Mouse (Mus musculus) adrenal gland, adult 18-20 months (tissue): ENCODE data around the gene 1700074P13Rik. TPM values are rescaled to one million over a fixed set of nuclear protein-coding genes. Genes with fewer than 3 reads are reported as not detected.
"Not testable (repeated sequence)": the region's sequence is repeated elsewhere in the genome, so short reads cannot be mapped to it uniquely, and the experiment has no call there.

ENCODE experiments used
- DNase-seq, 2 experiments: peaks; one replicate each; pipeline ENCODE4 v3.0.0; 2021 to 2022; ENCODE audit warnings: low spot score in 2 of 2
- long read RNA-seq, 2 experiments: library from polyadenylated mRNA; stranded (forward); transcript quantifications; one replicate each; pipeline ENCODE4 v2.0.0; 2021
- total RNA-seq, 2 experiments: library from RNA; stranded (reverse); gene quantifications; 1 replicate in 1 of 2; 2 replicates in 1 of 2; pipeline ENCODE4 v1.2.3; 2021

Gene 1700074P13Rik
- not detected for total RNA-seq
- long read RNA-seq, experiment 1, result 0 reads
- long read RNA-seq, experiment 2, result 0 reads

DNA sequence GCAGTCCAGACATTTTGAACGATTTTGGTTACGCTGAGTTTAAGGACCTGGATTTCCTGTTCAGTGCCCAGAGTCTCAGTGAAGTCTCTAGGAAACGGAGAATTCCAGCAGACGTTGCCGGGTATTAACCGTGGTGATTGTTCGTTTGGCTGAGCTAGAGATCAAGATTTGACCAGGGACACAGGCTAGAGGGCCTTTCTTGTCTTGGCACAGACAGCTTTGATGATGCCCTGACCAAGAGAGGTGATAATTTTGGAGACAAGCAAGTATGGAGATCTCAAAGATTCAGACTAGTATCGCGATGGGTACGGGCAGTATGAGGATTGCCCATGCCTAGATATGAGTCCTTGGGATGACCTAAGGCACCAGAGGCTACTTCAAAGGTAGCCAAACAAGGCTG lies at the start of gene 1700074P13Rik:
Gene 1700074P13Rik (minus strand): TSS at position 101 of the 400 bp plus-strand sequence.
- no peak for DNase-seq

DNA sequence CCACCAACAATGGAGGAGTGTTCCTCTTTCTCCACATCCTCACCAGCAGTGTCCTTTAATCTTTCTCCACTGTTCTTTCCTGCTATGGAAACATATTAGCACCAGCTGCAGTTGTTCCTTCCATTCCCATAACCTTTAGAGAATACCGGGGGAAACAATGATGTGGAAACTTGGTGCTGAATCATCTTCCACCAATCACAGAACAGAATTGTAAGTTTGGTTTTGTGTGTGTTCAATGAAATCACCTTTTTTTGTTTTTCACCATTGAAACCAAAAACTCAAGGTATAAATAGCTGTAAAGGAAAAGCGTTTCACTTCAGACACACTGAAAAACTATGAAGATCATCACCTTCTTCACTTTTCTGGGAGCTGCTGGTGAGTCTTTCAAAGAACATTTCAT lies 24.1 kb upstream of the 1700074P13Rik start, which contains the start of gene 1810009J06Rik:
Gene 1810009J06Rik (plus strand): TSS at position 301 of the 400 bp plus-strand sequence.
- not testable (repeated sequence) for DNase-seq

DNA sequence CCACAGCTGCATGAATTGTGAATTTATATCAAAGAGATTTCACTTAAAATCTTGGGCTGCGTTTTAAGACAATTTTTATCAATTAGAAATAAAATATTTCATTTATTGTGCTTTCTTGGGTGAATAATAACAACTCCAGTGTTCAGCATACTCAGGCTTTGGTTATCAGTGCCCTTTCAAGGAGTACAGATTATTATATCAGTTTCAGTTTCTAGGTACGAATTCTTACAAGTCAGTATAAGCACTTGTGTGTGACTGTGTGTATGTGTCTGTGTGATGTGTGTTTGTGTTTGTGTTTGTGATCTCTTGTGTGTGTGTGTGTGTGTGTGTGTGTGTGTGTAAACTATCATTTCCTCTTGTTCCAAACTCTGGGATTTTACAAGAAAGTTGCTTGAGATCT lies 13.4 kb upstream of the 1700074P13Rik start:
- DNase-seq, result no peak

DNA sequence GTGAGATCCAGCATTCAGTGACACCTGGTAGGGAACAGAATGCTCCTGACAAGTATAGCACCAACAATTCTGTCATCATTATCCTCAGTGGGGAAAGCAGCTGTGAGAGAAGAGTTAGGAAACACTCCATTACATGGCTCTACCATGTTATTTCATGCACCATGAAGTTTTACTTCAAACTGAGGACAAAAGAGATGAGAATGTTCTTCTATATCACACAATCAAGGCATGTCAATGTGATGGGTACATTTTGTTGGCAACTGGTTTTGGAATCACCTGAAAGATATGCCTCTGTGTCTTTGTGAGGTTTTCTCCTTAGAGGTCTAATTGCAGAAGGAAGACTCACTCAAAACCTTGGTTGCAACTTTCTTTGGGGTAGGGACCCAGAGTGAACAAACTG lies 11.4 kb upstream of the 1700074P13Rik start, which contains the start of gene Gm4744:
Gene Gm4744 (minus strand): TSS at position 101 of the 400 bp plus-strand sequence.
- no peak for DNase-seq

DNA sequence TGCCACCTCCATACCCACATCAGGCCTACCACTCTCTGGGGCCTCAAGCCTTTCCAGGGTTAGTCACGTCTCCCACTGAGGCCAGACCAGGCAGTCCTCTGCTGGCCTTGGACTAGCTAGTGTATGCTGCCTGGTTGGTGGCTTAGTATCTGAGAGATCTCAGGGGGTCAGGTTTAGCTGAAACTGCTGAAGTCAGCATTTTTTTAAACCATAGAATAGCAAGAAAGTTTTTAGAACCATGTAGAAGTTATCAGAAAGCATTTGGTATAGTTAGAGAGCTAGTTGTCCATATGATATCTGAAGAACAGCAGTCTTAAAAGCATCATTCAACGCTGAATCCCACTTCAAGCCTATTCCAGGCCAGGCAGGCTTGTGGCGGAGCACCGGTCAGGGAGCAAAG lies 20.4 kb downstream of the 1700074P13Rik start:
- no peak for DNase-seq

DNA sequence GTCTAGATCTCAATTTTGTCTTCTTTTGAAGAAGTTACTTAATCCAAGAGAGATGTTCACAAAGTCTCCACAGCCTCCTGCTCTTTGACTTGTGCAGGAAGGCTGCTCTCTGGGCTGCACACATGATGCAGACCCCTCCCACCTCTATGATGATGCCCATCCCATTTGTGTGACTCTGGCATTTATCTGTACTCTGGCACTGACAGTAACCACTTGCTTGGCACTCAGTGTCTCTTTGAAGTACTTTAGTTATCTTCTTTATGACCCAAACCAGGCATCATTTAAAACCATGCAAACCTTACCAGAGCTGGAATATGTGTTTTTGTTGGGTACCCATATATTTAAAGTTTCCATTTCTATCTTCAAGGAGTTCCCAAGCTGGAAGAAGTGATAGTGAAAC lies 40.1 kb downstream of the 1700074P13Rik start, which contains the start of gene Prss58:
Gene Prss58 (minus strand): TSS at position 101 of the 400 bp plus-strand sequence.
- no peak for DNase-seq

DNA sequence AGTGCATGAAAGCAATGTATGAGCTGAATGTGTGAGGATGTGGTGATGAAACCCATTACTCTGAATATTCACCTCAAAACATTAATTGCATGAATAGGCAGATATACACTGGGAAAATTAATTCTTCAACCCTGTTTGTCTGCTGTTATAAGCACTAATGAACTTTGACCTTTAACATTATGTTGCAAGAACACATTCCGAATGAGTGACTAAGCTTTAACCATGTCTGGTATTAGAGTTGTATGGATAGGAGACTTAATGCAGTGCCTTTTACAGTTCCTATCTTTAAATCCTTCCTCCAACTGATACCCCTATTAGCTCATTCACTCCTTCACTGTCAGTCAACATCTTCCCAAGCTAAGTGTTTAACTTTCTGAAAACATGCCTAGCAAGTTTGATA lies 45.6 kb downstream of the 1700074P13Rik start:
- DNase-seq, result no peak

DNA sequence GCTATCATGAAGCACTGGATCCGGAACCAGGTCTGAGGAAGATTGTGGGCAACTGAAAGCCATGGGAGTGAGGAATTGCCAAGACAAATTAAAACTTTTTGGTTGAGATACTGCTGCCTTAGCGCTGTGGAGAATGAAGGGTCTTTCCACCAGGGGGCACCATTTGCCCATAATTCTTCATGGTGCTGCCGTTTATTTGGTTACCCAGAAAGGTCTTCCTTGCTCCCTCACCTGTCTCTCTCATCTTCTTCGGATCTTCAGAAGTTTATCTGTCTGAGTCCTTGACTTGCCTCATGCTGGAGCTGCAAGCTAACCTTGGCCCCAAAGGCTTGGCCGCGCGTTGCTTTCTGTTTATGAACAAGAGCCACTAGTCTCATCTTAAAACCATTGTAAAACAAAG lies 46.8 kb downstream of the 1700074P13Rik start:
- peak; percentile 30 to 33 for DNase-seq

DNA sequence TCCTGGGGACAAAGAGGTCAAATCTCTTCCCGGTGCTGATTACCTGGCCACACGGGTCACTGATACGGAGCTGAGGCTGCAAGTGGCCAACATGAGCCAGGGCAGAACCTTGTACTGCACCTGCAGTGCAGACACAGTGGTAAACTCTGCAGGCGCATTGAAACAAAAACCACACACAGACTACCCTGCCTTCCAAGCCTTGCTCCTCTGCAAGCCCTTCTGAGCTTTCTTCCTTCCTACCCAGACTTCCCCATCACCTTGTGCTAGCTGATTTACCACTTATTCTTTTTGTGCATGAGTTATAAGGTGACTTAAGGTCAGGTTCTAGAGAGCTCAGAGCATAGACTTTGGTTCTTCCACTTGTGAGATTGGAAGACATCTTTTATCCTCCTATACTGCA lies 48.6 kb downstream of the 1700074P13Rik start:
- no peak for DNase-seq

DNA sequence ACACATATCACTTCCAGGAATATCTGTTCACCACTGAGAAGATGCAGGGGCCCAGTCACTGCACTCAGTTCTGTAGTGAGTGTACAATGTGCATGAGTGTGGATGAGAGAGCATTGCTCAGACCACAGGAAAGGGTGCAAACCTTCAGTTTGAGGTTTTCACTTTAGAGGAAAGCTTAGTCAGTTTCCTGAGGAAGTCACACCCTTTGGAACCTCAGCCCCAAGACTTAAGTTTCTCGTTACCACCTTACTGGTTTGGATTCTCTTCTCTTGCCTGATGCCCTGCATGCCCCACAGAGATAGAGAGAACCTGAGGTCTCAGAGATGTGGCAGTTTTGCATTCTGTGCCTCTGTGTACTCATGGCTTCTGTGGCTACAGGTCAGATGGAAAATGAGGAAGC lies 49.4 kb downstream of the 1700074P13Rik start:
- DNase-seq, result no peak

DNA sequence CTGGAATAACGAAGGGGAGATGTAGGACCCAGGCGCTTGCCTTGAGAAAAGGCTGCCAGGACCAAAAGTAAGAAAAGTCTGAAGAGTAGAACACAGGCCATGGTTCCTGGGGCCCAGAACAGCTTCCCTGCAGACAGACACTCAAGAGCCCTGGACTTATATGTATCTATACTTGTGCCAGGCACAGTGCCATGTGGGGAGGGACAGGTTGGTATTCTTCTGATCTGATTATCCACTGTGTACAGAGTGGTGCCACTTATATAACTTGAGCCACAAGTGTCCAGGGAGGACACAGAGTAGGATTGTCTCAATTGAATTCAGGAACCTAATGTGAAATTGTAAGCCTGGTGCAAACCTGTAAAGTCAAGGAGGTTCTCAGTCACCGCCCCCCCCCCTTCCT lies 53.0 kb downstream of the 1700074P13Rik start, which contains the start of gene Moxd2:
Gene Moxd2 (minus strand): TSS at position 101 of the 400 bp plus-strand sequence.
- no peak for DNase-seq

Other genes starting within 250 kb of the 1700074P13Rik start
- gene Moxd2, start 53.1 kb downstream of the 1700074P13Rik start, total RNA-seq, result not detected
- not detected for gene Prss58, start 40.2 kb downstream of the 1700074P13Rik start, total RNA-seq
- not detected for gene Gm4744, start 11.3 kb upstream of the 1700074P13Rik start, total RNA-seq
- not detected for gene 1810009J06Rik, start 24.2 kb upstream of the 1700074P13Rik start, total RNA-seq
- gene Gm2663, start 58.9 kb upstream of the 1700074P13Rik start, total RNA-seq, result not detected
- gene 2210010C04Rik, start 95.0 kb upstream of the 1700074P13Rik start, total RNA-seq, result not detected